Mouse (Mus musculus) layer of hippocampus, postnatal 36 days (tissue): ENCODE measurements around the gene 9230112D13Rik. TPM values are rescaled to one million over a fixed set of nuclear protein-coding genes. Genes with fewer than 3 reads are reported as not detected.

ENCODE experiments used
- DNase-seq, 2 experiments: peaks; one replicate each; pipeline ENCODE4 v3.0.0; 2022
- total RNA-seq, 2 experiments: library from RNA; stranded (reverse); gene quantifications; 2 replicates each; pipeline ENCODE4 v1.2.3; 2021

9230112D13Rik gene
- not detected for total RNA-seq

GRCm38 (mm10) chr14:34522701-34523100 is at the start of gene 9230112D13Rik:
9230112D13Rik (minus strand) TSS chr14:34522801.
- no peak for DNase-seq

DNA sequence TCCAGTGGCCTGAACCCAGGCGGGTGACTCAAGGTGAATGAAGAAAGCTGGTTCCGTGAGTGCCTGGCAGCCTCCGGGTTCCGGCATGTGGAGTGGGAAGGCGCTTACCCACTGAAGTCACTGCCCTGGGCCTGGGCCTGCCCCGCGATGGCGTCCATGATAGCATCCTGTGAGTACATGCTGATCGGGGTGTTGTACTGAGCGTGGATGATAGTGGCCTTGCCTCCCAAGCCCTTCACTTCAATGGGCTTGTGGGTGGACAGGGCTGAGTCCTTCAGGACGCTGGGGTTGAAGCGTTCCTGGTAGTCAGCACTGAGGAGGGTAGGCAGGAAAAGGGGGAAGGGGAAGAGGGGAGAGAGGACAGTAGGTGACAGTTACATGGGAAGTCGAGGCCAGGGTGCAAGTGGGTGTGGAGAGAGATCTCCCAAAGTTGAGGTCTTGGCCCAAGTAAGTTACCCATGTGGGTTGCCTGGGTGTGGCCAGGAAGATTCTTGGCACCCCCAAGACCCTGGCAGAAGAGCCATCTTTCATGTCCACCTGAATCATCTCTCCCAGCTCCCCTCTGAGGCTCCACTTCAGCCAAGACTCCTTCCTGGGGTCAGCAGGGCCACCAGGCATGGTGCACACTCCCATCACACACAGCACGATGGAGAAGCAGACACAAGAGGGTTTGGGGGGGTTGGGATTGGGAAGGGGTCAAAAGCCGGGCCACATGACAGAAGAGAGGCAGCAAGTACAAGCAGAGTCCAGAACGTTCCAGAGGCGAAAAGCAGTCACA is 49.2 kb upstream of the 9230112D13Rik start:
- no peak for DNase-seq

GRCm38 (mm10) chr14:34570903-34571302 is 48.3 kb upstream of the 9230112D13Rik start:
- DNase-seq: no peak

GRCm38 (mm10) chr14:34570294-34570693 is 47.7 kb upstream of the 9230112D13Rik start:
- DNase-seq: peak; percentile 69 to 76

GRCm38 (mm10) chr14:34569534-34570194 is 47.1 kb upstream of the 9230112D13Rik start:
- DNase-seq: no peak

DNA sequence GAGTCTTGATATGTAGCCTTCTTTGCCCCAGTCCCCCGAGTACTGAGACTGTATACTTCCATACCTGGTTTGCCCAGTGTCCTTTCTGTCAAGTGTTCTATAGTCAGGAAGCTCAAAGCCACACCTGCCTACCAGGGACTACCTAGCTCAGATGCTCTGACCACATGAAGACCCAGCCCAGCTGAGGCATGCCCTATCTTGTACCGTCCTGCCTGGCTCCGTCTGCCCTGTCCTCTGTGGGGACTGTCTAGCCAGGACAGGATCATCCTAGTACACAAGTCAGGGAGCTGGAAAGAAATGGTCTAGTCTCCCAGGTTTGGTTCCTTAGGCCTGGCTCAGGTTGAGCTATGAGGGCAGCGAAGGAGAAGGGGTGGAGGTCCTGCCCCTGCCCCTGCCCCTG is 46.0 kb upstream of the 9230112D13Rik start:
- no peak for DNase-seq

DNA sequence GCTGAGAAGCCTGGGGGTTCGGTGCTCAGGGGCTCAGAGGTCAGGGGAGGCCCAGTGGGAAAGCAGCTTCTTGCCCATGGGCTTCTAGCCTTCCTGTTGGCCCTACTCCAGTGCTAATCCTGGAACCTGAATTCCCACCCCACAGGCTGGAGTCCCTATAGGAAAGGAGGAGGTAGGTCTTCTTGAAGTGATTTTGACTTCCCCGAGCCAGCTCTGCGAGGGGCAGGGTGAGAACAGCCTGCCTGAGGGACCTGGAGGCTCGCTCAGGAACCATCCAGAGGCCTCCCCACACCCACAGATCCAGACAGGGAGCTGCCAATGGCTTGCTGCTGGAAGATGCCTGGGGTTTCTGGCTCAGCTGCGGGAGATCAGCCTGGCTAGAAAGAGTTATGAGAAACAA is 45.1 kb upstream of the 9230112D13Rik start:
- no peak for DNase-seq

DNA sequence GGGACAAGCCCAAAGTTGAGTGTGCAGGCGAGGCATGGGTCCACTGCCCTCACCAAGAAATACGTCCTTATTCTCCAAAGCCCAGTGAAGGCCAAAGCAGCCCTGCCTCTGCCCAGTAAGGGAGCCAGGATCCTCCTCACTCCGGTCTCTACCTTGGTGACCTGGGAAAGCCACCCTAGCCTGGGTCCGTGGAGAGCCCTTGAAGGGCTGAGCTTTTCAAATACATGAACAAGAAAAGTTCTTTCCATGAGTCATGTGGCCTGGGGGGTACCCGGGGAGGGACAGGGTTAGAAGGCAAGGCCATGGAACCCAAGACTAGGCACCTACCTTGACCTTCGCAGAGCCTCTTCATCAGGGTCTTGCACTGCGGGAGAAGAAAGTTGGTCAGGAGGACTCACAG is 43.9 kb upstream of the 9230112D13Rik start:
- DNase-seq: no peak

GRCm38 (mm10) chr14:34565711-34566110 is 43.1 kb upstream of the 9230112D13Rik start:
- DNase-seq: no peak

DNA sequence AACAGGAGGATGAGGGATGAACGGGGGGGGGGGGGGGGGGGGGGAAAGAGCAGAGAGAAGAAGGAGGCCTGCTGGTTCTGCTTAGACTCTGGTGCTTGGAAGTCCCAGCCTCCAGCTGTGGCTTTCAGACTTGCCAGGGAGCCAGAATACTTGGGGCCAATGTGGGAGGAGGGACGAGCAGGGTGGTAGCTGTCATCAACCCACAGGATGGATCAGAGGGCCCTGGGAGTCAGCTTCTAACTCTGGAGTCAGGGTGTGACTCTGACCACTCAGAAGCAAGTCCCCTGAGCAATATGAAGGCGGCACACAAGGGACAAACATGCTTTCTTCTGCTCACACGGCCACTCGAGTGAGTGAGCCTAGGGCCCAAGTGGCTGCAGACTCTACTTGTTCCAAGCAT is 42.0 kb upstream of the 9230112D13Rik start:
- DNase-seq: no peak

DNA sequence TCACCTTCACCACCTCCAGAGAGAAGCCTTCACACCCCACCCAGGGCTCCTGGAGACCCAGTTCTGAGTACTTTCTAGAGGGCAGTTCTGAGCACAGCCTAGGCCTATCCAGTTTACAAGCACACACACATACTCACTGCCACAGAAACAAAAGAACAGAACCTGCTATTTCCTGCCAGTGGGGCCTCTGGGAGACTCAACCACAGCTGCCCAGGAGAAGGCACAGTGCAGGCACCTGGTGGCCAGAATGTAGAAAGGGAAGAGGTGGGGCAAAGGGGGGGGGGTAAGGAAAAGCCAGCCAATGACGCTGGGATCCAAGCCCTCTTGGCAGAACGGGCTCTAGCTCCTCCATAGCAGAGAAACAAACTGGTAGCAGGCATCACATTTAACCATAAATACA is 39.8 kb upstream of the 9230112D13Rik start:
- no peak for DNase-seq

GRCm38 (mm10) chr14:34561647-34562046 is 39.0 kb upstream of the 9230112D13Rik start:
- no peak for DNase-seq

DNA sequence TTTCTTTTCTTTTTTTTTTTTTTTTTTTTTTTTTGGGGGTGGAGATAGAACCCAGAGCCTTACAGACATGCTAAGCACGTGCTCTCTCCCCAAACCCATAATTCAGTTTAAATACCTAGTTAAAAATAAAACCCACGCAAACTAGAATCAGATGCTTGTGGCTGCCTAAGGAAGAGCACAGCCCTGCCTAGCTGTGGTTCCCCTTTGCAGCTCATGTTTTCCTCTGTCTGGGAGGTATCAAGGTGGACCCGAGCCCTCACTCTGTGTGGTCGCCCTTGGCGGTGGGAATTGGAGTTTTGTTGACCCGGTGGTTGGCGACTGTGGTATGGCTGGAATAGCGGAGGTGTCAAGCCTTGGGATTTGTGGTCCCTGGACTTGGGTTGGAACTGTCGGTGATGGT is 36.3 kb upstream of the 9230112D13Rik start:
- DNase-seq: no peak

DNA sequence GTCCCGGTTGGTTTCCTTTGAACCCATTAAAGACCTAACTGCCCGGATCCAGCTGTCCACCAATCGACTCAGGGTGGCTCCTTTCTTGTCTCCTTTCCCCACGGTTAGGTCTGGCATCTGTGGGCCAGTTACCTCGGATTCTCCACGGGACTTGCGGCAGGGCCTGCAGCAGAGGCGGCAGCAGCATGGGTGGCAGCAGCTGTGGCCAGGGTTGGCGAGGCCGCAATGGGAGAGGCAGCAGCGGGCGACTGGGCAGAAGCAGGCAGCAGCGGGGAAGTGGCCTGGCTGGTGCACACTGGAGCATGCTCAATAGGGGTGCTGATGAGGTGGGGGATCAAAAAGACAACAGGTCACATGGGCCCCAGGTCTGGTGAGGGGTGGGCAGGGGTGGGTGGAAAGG is 32.6 kb upstream of the 9230112D13Rik start:
- DNase-seq: no peak

DNA sequence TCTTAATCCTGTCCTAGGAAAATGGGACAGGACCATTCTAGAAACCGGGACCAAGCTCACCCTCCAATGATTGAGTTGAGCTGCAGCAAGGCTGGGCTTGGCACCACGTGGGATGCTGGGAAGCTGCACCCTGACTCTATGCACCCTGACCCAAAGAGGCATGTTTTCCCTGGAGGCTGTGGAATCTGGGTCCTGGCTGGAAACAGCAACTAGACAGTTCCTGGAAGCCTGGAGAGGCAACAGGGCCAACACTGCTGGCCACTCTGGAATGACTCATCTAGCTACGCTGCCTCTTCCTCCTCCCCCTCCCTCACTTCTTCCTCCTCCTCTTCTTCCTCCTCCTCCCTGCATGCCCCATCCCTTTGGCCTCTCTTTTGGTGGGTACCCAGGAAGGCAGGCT is 31.4 kb upstream of the 9230112D13Rik start:
- no peak for DNase-seq

- no peak for DNase-seq
These were observed 30.9 kb upstream of the 9230112D13Rik start for GRCm38 (mm10) chr14:34553470-34553869.

GRCm38 (mm10) chr14:34552226-34552625 is 29.6 kb upstream of the 9230112D13Rik start:
- no peak for DNase-seq

GRCm38 (mm10) chr14:34549004-34549671 is 26.5 kb upstream of the 9230112D13Rik start:
- peak; percentile 79 to 81 for DNase-seq

- peak; percentile 46 to 48 for DNase-seq
These were observed 25.9 kb upstream of the 9230112D13Rik start for GRCm38 (mm10) chr14:34548391-34549001.

- DNase-seq: no peak
These were observed 21.9 kb upstream of the 9230112D13Rik start for GRCm38 (mm10) chr14:34544545-34544944.

GRCm38 (mm10) chr14:34544001-34544400 is 21.4 kb upstream of the 9230112D13Rik start:
- DNase-seq: no peak

DNA sequence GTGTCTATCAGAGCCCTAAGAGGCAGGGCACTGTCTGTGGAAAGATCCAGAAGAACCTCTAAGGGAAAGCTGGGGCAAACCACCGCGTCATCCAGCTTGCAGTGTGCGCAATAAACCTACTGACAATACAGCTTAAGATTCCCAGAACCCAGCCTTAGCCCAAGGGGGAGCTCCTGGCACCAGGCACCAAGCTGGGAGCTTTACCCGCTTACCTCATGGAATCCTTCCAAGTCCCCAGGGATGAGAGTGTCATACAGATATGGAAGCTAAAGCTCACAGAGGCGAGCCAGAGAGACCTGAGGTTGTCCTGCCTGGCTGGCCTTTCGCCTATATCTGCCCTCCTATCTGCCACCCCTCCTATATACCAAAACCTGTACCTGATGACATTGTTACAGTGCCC is 21.0 kb upstream of the 9230112D13Rik start:
- no peak for DNase-seq

GRCm38 (mm10) chr14:34541896-34542295 is 19.3 kb upstream of the 9230112D13Rik start:
- no peak for DNase-seq
